Mouse (Mus musculus): ENCODE measurements around the gene Atp5k. TPM values are rescaled to one million over a fixed set of nuclear protein-coding genes. Genes with fewer than 3 reads are reported as not detected.

Atp5k gene
- polyA plus RNA-seq, 1 experiment: 233 TPM

GRCm38 (mm10) chr5:108454094-108454493 is 19.8 kb upstream of the Atp5k start:
- Histone ChIP-seq H3K36me3 (ENCODE audit: control insufficient read depth, insufficient read depth, low read length, poor library complexity, severe bottlenecking) (no peaks in the 10 kb centered on the region), H3K4me1 (ENCODE audit: control insufficient read depth, insufficient read depth, low read length) (no peaks in the 10 kb centered on the region), H3K4me3 (ENCODE audit: low read depth, low read length) (no peak overlapping the region), H3K27ac (ENCODE audit: insufficient read depth, low read length) (no peak overlapping the region), H3K9me3 (replicated peaks; ENCODE audit: control insufficient read depth, insufficient read depth, low read length, poor library complexity, severe bottlenecking) (no peaks in the 10 kb centered on the region), H3K27me3 (ENCODE audit: control insufficient read depth, insufficient read depth, low read length, poor library complexity, severe bottlenecking) (no peaks in the 10 kb centered on the region; the same call in 1 of the 2 replicates), H3K9ac (ENCODE audit: low read depth, poor library complexity, severe bottlenecking) (no peak overlapping the region)
- TF ChIP-seq EP300 (IDR thresholded peaks at IDR 0.05; ENCODE audit: insufficient read depth, low read depth, low read length): no peak
- no peak for TF ChIP-seq CTCF (IDR thresholded peaks at IDR 0.05; ENCODE audit: low read depth, low read length)
- no peak for TF ChIP-seq POLR2A (IDR thresholded peaks at IDR 0.05; ENCODE audit: insufficient read depth, low read length)

- TF ChIP-seq CTCF (IDR thresholded peaks at IDR 0.05; ENCODE audit: low read depth, low read length) (no peak), EP300 (IDR thresholded peaks at IDR 0.05; ENCODE audit: insufficient read depth, low read depth, low read length) (no peak), POLR2A (IDR thresholded peaks at IDR 0.05; ENCODE audit: insufficient read depth, low read length) (no peak)
Measured at GRCm38 (mm10) chr5:108452422-108452821, 18.2 kb upstream of the Atp5k start.

GRCm38 (mm10) chr5:108451611-108452010 is 17.4 kb upstream of the Atp5k start:
- no peak overlapping the region for H3K4me3 ChIP-seq (ENCODE audit: low read depth, low read length)
- no peaks in the 10 kb centered on the region for H3K4me1 ChIP-seq (ENCODE audit: control insufficient read depth, insufficient read depth, low read length)
- H3K36me3 ChIP-seq (ENCODE audit: control insufficient read depth, insufficient read depth, low read length, poor library complexity, severe bottlenecking): no peaks in the 10 kb centered on the region
- no peaks in the 10 kb centered on the region for H3K9me3 ChIP-seq (replicated peaks; ENCODE audit: control insufficient read depth, insufficient read depth, low read length, poor library complexity, severe bottlenecking)
- no peak overlapping the region for H3K27ac ChIP-seq (ENCODE audit: insufficient read depth, low read length)
- TF ChIP-seq CTCF (IDR thresholded peaks at IDR 0.05; ENCODE audit: low read depth, low read length) (no peak), POLR2A (IDR thresholded peaks at IDR 0.05; ENCODE audit: insufficient read depth, low read length) (no peak), EP300 (IDR thresholded peaks at IDR 0.05; ENCODE audit: insufficient read depth, low read depth, low read length) (no peak)
- H3K9ac ChIP-seq (ENCODE audit: low read depth, poor library complexity, severe bottlenecking): no peak overlapping the region
- no peaks in the 10 kb centered on the region for H3K27me3 ChIP-seq (ENCODE audit: control insufficient read depth, insufficient read depth, low read length, poor library complexity, severe bottlenecking)

More at GRCm38 (mm10) chr5:108452422-108452821, 18.2 kb upstream of the Atp5k start:
- Histone ChIP-seq H3K4me1 (ENCODE audit: control insufficient read depth, insufficient read depth, low read length) (no peaks in the 10 kb centered on the region), H3K27me3 (ENCODE audit: control insufficient read depth, insufficient read depth, low read length, poor library complexity, severe bottlenecking) (no peaks in the 10 kb centered on the region), H3K9ac (ENCODE audit: low read depth, poor library complexity, severe bottlenecking) (no peak overlapping the region), H3K9me3 (replicated peaks; ENCODE audit: control insufficient read depth, insufficient read depth, low read length, poor library complexity, severe bottlenecking) (no peaks in the 10 kb centered on the region), H3K4me3 (ENCODE audit: low read depth, low read length) (no peak overlapping the region), H3K27ac (ENCODE audit: insufficient read depth, low read length) (no peak overlapping the region), H3K36me3 (ENCODE audit: control insufficient read depth, insufficient read depth, low read length, poor library complexity, severe bottlenecking) (no peaks in the 10 kb centered on the region)

DNA sequence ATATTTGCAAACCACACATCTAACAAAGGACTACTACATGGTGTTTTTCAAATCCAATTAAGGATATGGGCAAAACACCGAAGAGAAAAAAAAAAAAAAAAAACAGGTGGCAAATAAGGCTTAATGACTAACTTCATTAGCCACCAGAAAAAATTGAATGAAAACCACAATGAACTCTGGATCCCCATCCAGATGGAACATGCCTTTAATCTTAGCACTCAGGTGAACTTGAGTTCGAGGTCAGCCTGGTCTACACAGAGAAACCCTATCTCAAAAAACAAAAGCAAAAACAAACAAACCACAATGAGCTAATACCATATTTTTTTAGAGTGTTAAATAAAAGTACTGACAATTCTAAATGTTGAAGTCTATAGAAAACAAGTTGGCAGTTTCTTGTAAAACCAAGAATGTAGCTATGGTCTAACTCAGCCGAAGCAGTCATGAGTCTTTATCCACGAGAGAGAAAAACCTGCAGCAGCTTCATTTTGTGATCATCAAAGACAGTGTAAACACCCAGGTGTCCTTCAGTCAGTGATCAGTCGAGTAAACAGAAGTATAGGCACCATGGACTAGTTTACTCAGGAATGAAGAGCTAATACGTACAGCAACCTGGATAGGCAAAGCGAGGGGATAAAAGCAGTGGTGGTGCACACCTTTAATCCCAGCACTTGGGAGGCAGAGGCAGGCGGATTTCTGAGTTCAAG is 16.7 kb upstream of the Atp5k start:
- no peak overlapping the region for H3K27ac ChIP-seq (ENCODE audit: insufficient read depth, low read length)
- H3K4me1 ChIP-seq (ENCODE audit: control insufficient read depth, insufficient read depth, low read length): no peaks in the 10 kb centered on the region
- no peak overlapping the region for H3K9ac ChIP-seq (ENCODE audit: low read depth, poor library complexity, severe bottlenecking)
- no peaks in the 10 kb centered on the region for H3K9me3 ChIP-seq (replicated peaks; ENCODE audit: control insufficient read depth, insufficient read depth, low read length, poor library complexity, severe bottlenecking)
- H3K4me3 ChIP-seq (ENCODE audit: low read depth, low read length): no peak overlapping the region
- H3K36me3 ChIP-seq (ENCODE audit: control insufficient read depth, insufficient read depth, low read length, poor library complexity, severe bottlenecking): no peaks in the 10 kb centered on the region
- TF ChIP-seq POLR2A (IDR thresholded peaks at IDR 0.05; ENCODE audit: insufficient read depth, low read length) (no peak), EP300 (IDR thresholded peaks at IDR 0.05; ENCODE audit: insufficient read depth, low read depth, low read length) (no peak), CTCF (IDR thresholded peaks at IDR 0.05; ENCODE audit: low read depth, low read length) (no peak)
- H3K27me3 ChIP-seq (ENCODE audit: control insufficient read depth, insufficient read depth, low read length, poor library complexity, severe bottlenecking): no peaks in the 10 kb centered on the region

DNA sequence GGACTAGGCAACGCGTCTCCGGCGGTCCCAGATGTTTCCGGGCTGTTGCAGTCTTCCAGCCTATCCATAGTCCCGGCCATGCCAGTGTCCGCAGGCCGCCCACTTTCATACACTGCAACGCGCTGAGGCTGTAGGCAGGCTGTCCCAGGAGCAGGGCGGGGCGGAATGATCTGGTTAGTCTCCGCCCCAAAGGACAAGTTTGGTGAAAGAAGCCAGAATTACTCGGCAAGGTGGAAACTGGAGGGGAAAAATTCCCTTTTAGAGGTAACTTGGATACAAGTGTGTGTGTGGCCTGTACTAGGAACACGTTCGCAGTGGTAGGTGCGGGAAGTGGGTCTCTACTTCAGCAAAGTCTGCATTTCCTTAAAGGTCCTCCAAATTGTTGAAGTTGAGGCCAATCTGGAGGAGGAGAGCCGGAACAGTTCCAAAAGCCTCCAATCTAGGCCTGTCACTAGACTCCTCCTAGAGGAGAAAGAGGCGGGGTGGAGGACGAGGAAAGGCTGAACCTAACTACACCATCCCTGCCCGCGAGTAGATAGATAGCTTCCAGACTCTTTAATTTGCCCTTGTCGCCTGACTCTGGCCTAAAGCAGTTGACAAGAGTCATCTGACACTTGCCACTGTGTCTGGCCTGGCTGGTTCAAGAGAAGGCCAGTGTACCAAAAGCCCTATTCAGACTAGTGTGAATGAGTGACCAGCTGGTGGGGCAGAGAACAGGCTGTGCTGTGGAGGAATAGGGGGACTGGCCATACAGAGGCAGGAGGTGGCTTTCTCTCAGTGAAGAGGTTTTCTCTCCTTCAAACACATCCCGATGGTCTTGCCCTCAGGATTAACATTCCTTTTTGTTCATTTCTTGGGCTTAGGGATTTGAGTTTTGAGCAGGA is 14.8 kb upstream of the Atp5k start, which contains the start of gene Mfsd7a:
Gene Mfsd7a (minus strand): TSS at position 107 of the 884 bp plus-strand sequence.
- no peaks in the 10 kb centered on the region for H3K4me1 ChIP-seq (ENCODE audit: control insufficient read depth, insufficient read depth, low read length)
- TF ChIP-seq POLR2A (IDR thresholded peaks at IDR 0.05; ENCODE audit: insufficient read depth, low read length) (no peak), CTCF (IDR thresholded peaks at IDR 0.05; ENCODE audit: low read depth, low read length) (no peak), EP300 (IDR thresholded peaks at IDR 0.05; ENCODE audit: insufficient read depth, low read depth, low read length) (no peak)
- no peaks in the 10 kb centered on the region for H3K9me3 ChIP-seq (replicated peaks; ENCODE audit: control insufficient read depth, insufficient read depth, low read length, poor library complexity, severe bottlenecking)
- no peak within 1 kb of the TSS for H3K27ac ChIP-seq (ENCODE audit: insufficient read depth, low read length)
- H3K9ac ChIP-seq (ENCODE audit: low read depth, poor library complexity, severe bottlenecking): peak within 1 kb of the TSS; percentile 11
- no peaks in the 10 kb centered on the region for H3K27me3 ChIP-seq (ENCODE audit: control insufficient read depth, insufficient read depth, low read length, poor library complexity, severe bottlenecking)
- no peaks in the 10 kb centered on the region for H3K36me3 ChIP-seq (ENCODE audit: control insufficient read depth, insufficient read depth, low read length, poor library complexity, severe bottlenecking)
- H3K4me3 ChIP-seq (ENCODE audit: low read depth, low read length): peak within 1 kb of the TSS; percentile 63

Data from ES-Bruce4 (cell line).